Mouse (Mus musculus): Measurements from ENCODE around the gene Eid3.

- no peak for TF ChIP-seq POLR2AphosphoS5 (IDR thresholded peaks at IDR 0.05; ENCODE audit: insufficient replicate concordance, low read depth, low read length)
- no peak for TF ChIP-seq CTCF (IDR thresholded peaks at IDR 0.05; ENCODE audit: low read depth, low read length)
- TF ChIP-seq GATA1 (IDR thresholded peaks at IDR 0.05; ENCODE audit: borderline replicate concordance, low read length), result no peak
- no peak; the same call in 1 of the 2 replicates for TF ChIP-seq TAL1 (conservative IDR thresholded peaks at IDR 0.05; ENCODE audit: low read depth, low read length)
- TF ChIP-seq GATA2 (IDR thresholded peaks at IDR 0.05; ENCODE audit: borderline replicate concordance, low read depth, low read length), result no peak
These were observed 22.1 kb downstream of the Eid3 start for GRCm38 (mm10) chr10:82888576-82888975.

Data from G1E (cell line).